In the genomic region with DNA sequence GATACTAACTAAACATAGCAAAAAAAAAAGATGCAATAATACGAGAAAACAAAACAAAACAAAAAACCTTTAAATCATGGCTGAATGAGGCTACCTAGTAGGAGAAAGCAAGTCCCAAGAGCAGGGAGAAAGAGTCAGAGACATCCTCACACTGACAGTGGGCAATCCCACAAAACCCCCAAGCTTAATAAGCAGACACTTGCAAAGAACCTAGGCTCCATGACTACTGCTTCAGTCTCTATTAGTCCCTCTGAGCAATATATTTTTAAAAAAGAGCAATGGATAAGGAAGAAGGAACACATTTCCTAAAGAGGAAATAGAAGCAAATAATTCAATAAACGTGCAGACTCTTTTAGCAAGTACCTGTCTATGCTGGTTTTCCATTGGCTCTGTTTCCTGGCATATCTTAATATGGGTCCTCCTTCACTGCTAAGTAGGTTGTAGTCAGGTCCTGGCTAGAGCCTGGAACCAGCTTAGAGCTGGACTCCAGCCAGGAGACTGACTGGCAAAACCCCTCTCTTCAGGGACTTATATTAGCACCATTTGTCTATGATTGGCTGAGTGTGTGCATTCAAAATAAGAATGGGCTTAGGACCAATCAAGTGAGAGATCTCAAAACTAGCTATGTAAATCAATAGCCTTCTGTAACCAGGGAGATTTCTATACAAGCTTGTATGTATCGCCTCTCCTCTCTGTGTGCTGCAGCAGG, we compare ENCODE assay signal across 10 mouse cellular contexts.
A peak's percentile ranks its signal among the peaks of the same experiment; 100 is the strongest.
DNase-seq lines count a peak whose midpoint lies in the region; ATAC-seq lines count a peak whose summit lies in the region.
"Had no signal": no experiment of that assay in that cellular context is flagged by ENCODE, and none has a peak within 500 bp of the region (broad histone marks: within the 10 kb centered on the region; RNA-seq: fewer than 3 reads in every experiment).

No protein-coding gene starts in this region.

- 71% methylated on average over 3 of the region's 3 CpGs for WGBS in kidney, embryonic 15.5 days

- ATAC-seq in kidney, embryonic 15.5 days (replicated peaks; ENCODE audit: low FRiP score), result 0 out of 2 replicates have a peak, but pooled peaks have one; percentile 40
- peak; percentile 52; the same call in 1 of the 2 replicates for ATAC-seq in frontal cortex, adult (ENCODE audit: low TSS enrichment)
- ATAC-seq in CD4-positive, CD25-positive, alpha-beta regulatory T cell, adult 4 months, result no peak

- no peaks in the 10 kb centered on the region for H3K36me3 ChIP-seq in kidney, embryonic 15.5 days
- H3K36me3 ChIP-seq: heart, embryonic 13.5 days had no signal

- no peak overlapping the region for H3K9ac ChIP-seq in kidney, embryonic 15.5 days
- H3K9ac ChIP-seq: heart, embryonic 13.5 days had no signal

- H3K4me2 ChIP-seq in kidney, embryonic 15.5 days, result no peak overlapping the region
- H3K4me2 ChIP-seq: heart, embryonic 13.5 days had no signal

- H3K4me3 ChIP-seq in kidney, embryonic 15.5 days (replicated peaks), result no peak overlapping the region
- H3K4me3 ChIP-seq: heart, embryonic 13.5 days had no signal

- H3K9me3 ChIP-seq in kidney, embryonic 15.5 days (replicated peaks), result no peaks in the 10 kb centered on the region
- H3K9me3 ChIP-seq: heart, embryonic 13.5 days had no signal

- H3K4me1 ChIP-seq in kidney, embryonic 15.5 days, result no peaks in the 10 kb centered on the region
- H3K4me1 ChIP-seq: heart, embryonic 13.5 days had no signal

- no peak overlapping the region for H3K27ac ChIP-seq in kidney, embryonic 15.5 days
- H3K27ac ChIP-seq: heart, embryonic 13.5 days had no signal

- no peaks in the 10 kb centered on the region for H3K27me3 ChIP-seq in kidney, embryonic 15.5 days
- H3K27me3 ChIP-seq: heart, embryonic 13.5 days had no signal

- DNase-seq in kidney, postnatal 25 days, result no peak
- peak; percentile 7 to 20 for DNase-seq in left cerebral cortex, adult 18-20 months (ENCODE audit: low spot score in 2 of 2)
- DNase-seq in right cerebral cortex, adult 2 months (ENCODE audit: low spot score in 2 of 2), result peak; percentile 4 to 29
- no peak for DNase-seq in B cell, adult 2 months
- DNase-seq in lung, postnatal 36 days, result no peak
- DNase-seq: liver had no signal

Comparison
In these comparisons a context has a peak if more than half of its experiments do, and no peak if none do; other contexts are left out.
1. DNase-seq: peak in left cerebral cortex, adult 18-20 months (2 of 2) and right cerebral cortex, adult 2 months (2 of 2); none in kidney, postnatal 25 days (0 of 2), B cell, adult 2 months (0 of 2) and lung, postnatal 36 days (single experiment).